Mouse (Mus musculus): ENCODE measurements around the gene Nup133.

The Nup133 gene

DNA sequence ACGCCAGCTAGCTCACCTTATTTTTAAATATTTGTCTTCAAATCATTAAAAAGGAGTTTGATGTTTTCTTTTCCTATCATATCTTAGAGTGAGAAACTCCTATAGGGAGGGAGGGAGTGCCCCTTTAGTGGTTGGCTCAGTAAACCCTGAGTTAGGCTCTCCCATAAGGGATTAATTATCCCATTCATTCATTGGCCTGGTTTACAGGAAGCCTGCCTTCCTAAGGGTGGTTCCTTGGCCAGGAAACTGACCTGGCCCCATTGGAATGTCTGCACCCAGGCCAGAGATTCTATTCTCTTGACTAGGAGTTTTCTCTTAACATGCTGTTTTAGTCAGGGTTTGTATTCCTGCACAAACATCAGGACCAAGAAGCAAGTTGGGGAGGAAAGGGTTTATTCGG, 61.1 kb downstream of the Nup133 start:
- no peak for DNase-seq (ENCODE audit: low read depth, low spot score)

- no peak for DNase-seq (ENCODE audit: low read depth, low spot score)
These were observed 61.9 kb downstream of the Nup133 start for GRCm38 (mm10) chr8:123887163-123887562.

DNA sequence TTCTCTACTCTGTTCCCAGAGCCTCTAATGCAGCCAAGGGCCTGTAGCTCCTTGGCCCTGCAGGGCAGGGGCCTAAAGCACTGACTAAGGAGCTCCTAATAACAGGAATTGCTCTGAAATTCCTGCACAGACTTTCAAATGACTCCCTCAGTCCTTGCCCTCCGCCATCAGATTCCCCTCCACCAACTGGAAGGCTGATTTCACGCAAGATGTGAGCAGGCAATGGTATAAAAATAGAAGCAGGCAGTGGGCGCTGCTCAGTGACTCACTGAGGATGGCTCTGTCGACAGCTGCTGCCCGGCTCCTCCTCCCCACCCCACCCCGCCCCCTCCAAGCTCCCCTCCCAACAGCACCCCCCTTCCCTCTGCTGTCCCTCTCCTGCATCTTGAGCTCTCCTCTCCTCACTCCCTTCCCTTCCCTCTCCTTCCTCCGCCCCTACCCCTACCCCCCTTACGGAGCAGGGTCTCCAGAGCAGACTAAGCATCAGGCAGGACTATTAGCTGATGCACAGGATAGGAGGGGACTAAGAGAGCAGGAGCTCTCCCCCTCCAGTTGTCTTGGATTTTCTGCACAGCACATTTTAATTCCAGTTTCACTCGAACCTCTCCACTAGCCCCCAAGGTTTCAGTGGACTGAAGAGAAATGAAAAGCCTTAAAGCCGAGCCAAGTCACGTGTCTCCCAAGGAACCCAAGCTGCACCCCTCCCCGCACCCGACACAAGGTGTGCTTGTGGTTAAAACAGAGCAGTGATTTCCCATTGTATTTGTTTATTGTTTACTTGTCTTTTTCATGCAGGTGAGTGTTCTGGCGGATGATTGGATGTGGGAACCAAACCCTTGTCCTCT, 64.1 kb downstream of the Nup133 start:
- DNase-seq (ENCODE audit: low read depth, low spot score): no peak

GRCm38 (mm10) chr8:123883094-123883493, 66.0 kb downstream of the Nup133 start:
- DNase-seq (ENCODE audit: low read depth, low spot score): no peak

GRCm38 (mm10) chr8:123882412-123882811, 66.7 kb downstream of the Nup133 start:
- no peak for DNase-seq (ENCODE audit: low read depth, low spot score)

- DNase-seq (ENCODE audit: low read depth, low spot score): peak; percentile 38
These were observed 68.2 kb downstream of the Nup133 start for GRCm38 (mm10) chr8:123880821-123881350.

GRCm38 (mm10) chr8:123880271-123880670, 68.8 kb downstream of the Nup133 start:
- no peak for DNase-seq (ENCODE audit: low read depth, low spot score)

DNA sequence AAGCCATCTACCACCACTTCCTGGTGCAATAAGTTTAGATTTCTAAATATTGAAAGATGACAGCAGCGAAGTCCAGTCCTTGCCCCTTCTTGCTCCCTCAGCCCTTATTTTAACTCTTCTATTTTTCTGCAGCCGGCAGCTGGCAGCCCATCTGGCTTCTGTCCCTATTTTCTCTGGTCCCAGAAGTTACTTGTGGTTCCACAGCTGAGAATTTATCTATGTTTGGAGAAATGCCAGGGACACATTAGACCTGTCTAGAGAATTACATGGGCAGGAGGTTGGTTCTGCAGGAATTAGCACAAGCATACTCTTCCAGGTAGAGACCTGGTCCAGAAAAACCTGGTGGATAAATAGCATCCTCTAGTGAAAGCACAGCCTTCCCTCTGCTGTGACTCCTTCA, 71.2 kb downstream of the Nup133 start:
- no peak for DNase-seq (ENCODE audit: low read depth, low spot score)

GRCm38 (mm10) chr8:123874324-123874723, 74.7 kb downstream of the Nup133 start:
- DNase-seq (ENCODE audit: low read depth, low spot score): no peak

DNA sequence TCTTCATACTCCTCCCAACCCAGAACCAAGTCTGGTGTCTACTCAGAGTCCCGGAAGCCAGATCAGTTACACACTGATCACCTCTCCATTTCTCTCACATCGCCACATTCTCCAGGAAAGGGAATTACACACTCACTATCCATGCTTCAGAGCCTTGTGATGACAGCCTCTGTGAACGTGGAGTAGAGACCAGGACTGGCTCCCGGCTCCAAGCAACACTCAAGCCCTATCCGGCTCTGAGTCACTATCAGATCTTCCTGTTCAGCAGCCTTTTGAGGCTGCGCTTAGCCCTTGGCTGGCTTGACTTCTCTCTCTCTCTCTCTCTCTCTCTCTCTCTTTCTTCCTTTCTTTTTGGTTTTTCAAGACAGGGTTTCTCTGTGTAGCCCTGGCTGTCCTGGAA, 75.7 kb downstream of the Nup133 start:
- DNase-seq (ENCODE audit: low read depth, low spot score): no peak

GRCm38 (mm10) chr8:123872048-123872447, 77.0 kb downstream of the Nup133 start:
- no peak for DNase-seq (ENCODE audit: low read depth, low spot score)

DNA sequence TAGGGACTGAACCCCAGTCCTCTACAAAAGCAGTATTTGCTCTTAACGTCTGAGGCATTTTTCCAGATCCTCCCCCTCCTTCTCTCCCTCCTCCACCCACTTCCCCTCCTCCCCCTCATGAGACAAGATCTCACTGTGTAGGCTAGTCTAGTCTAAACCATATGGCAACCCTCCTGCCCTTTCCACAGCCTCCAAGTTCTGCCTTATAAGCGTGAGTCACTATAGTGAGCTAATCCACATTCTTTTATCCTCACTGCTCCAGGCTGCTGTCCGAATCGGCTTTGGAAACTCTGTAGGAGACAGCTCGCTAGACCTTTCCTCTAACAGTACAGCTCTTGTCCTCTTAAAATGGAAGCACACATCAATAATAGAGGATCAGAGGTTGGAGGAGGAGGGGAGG, 82.1 kb downstream of the Nup133 start:
- no peak for DNase-seq (ENCODE audit: low read depth, low spot score)

GRCm38 (mm10) chr8:123865786-123866185, 83.3 kb downstream of the Nup133 start:
- DNase-seq (ENCODE audit: low read depth, low spot score): no peak

- no peak for DNase-seq (ENCODE audit: low read depth, low spot score)
These were observed 88.7 kb downstream of the Nup133 start for GRCm38 (mm10) chr8:123860386-123860785.

- no peak for DNase-seq (ENCODE audit: low read depth, low spot score)
These were observed 89.3 kb downstream of the Nup133 start, which contains the start of gene Ccsap for GRCm38 (mm10) chr8:123859648-123860259. Gene Ccsap (minus strand): TSS chr8:123860209.

GRCm38 (mm10) chr8:123858941-123859647, 90.0 kb downstream of the Nup133 start:
- DNase-seq (ENCODE audit: low read depth, low spot score): peak; percentile 93

- DNase-seq (ENCODE audit: low read depth, low spot score): no peak
These were observed 90.5 kb downstream of the Nup133 start for GRCm38 (mm10) chr8:123858574-123858940.

DNA sequence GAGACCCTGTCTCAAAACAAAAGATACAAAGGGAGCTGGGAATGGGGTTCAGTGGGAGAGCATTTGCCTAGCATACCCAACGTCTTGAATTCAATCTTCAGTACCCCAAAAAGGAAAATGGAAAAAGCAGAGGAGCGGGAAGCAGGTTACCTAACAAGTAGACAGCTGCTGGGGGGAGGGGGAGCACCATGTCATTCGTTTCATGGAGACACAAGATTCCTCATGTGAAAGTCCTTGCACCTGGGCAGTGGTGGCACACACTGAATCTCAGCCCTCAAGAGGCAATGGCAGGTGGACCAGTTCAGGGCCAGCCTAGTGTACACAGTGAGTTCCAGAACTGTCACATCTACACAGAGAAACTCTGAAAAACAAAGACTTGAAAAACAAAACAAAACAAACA, 91.7 kb downstream of the Nup133 start:
- DNase-seq (ENCODE audit: low read depth, low spot score): no peak

DNA sequence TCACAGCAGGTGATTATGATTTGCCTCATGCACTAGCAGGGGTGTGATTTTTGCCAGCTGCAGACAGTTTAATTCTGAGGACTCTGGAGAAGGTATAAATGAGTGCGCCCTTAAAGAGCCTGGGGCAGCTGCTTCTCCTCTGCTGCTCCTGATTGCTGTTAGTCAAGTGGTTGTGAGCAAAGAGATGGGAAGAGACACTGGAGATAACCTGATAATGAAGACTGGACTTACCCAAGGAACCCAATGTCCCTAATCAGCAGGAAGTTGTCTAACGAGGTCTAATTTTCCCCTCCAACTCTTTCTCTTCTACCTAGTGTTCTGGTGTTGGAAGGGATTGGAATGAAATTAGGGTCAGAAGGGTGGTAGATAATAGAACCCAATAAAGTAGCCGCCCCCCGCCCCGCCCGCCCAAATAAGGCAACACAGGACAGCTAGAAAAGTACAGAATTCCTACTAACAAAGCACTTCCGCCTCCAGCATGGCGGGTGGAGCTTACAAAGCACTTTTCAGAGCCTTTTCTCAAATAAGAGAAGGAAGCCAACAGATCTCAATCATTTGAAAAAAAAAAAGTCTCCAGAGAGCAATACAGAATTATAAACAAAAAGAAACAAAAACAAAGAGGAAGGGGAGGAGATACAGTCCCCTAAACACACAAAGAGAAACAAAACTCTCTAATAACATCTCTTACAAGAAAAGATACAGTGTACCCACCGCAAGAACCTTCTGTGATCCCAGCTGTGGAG, 94.2 kb downstream of the Nup133 start:
- DNase-seq (ENCODE audit: low read depth, low spot score): no peak

- DNase-seq (ENCODE audit: low read depth, low spot score): no peak
These were observed 94.8 kb downstream of the Nup133 start for GRCm38 (mm10) chr8:123854252-123854651.

GRCm38 (mm10) chr8:123851590-123851989, 97.5 kb downstream of the Nup133 start:
- DNase-seq (ENCODE audit: low read depth, low spot score): no peak

DNA sequence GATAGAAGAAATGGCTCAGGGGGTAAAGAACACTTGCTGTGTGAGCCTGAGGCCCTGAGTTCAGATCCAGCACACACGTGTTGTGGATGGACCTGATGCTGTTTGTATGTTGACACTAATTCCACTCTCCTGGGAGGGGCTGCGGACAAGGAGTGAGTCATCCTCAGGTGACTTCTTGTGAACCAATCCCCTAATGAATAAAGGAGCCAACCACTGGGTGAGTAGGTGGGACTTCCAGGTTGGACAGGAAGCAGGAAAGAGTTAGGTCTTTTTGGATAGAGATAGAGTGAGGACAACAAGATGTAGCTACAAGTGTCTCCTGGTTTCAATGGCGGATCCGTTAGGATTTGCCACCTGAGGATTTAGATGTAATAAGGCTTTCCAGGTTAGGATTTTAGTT, 99.7 kb downstream of the Nup133 start:
- DNase-seq (ENCODE audit: low read depth, low spot score): peak; percentile 91
